Mouse (Mus musculus) effector memory CD4-positive, alpha-beta T cell, adult 5 months (primary cell): ENCODE data around the gene Dop1b. TPM values are rescaled to one million over a fixed set of nuclear protein-coding genes. Genes with fewer than 3 reads are reported as not detected.

Experiments used
- polyA plus RNA-seq: library from polyadenylated mRNA; unstranded; fragments of 100-300 nt; shearing (Covaris generic); gene quantifications from one replicate; pipeline ENCODE4 v1.2.1, GENCODE M21; 2017

Gene Dop1b
- polyA plus RNA-seq = 56.4 TPM

GRCm38 (mm10) chr16:93711411-93712188 lies at the start of gene Dop1b:
Gene Dop1b (plus strand): TSS chr16:93711904.

GRCm38 (mm10) chr16:93682689-93683507 lies 28.8 kb upstream of the Dop1b start, which contains the start of gene Cbr3:
Gene Cbr3 (plus strand): TSS chr16:93683215.

GRCm38 (mm10) chr16:93831627-93832395 lies 120.1 kb downstream of the Dop1b start, which contains the start of gene Morc3:
Gene Morc3 (plus strand): TSS chr16:93832121.

Other genes with a start within 250 kb of the Dop1b start
- 31.4 TPM for gene Setd4, start 107.8 kb upstream of the Dop1b start, polyA plus RNA-seq
- 48.1 TPM for gene Cbr1, start 106.1 kb upstream of the Dop1b start, polyA plus RNA-seq
- gene Gm5678, start 83.8 kb upstream of the Dop1b start, polyA plus RNA-seq = not detected
- not detected for gene Cbr3, start 28.7 kb upstream of the Dop1b start, polyA plus RNA-seq
- 56.1 TPM for gene Morc3, start 120.2 kb downstream of the Dop1b start, polyA plus RNA-seq
- 10.3 TPM for gene Chaf1b, start 172.0 kb downstream of the Dop1b start, polyA plus RNA-seq